Mouse (Mus musculus): ENCODE results near the gene Epo.

DNA sequence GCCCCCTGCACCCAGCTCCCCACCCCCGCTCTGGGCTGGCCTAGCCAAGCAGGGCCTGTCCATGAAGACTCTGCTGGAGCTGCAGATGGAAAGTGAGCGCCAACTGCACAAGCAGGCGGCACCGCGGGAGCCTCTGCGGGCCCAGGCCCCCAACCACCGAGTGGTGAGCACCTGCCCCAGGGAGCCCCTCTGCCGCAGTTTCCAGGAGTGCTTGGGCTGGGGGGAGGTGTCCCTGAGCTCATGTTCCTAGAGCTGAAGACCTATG lies 8.9 kb downstream of the Epo start:
- TF ChIP-seq ZNF384 (IDR thresholded peaks at IDR 0.05; ENCODE audit: low read depth, low read length) (no peak), RAD21 (IDR thresholded peaks at IDR 0.05; ENCODE audit: low read depth, low read length) (no peak)
